Mouse (Mus musculus): ENCODE results near the gene Apoc2. TPM values are rescaled to one million over a fixed set of nuclear protein-coding genes. Genes with fewer than 3 reads are reported as not detected.

Gene Apoc2
- 0.67 and 1.3 TPM in 2 replicates for polyA plus RNA-seq (2015; fragmentation: Nextera tagmentation; extraction: Ambion mirVana)

GRCm38 (mm10) chr7:19677872-19678271, at the start of gene Apoc2:
TSS of gene Apoc2 (minus strand) at chr7:19677941.
- Histone ChIP-seq H3K27ac (replicated peaks) (no peak within 1 kb of the TSS), H3K4me1 (no peaks in the 10 kb centered on the region), H3K9ac (no peak within 1 kb of the TSS), H3K9me3 (replicated peaks) (no peaks in the 10 kb centered on the region), H3K4me2 (replicated peaks) (no peak within 1 kb of the TSS), H3K27me3 (no peaks in the 10 kb centered on the region), H3K36me3 (no peaks in the 10 kb centered on the region), H3K4me3 (replicated peaks) (no peak within 1 kb of the TSS)
- WGBS = 60% methylated on average over 8 of the region's 8 CpGs
- ATAC-seq (ENCODE audit: insufficient number of reproducible peaks, low FRiP score, low TSS enrichment, low read depth) = no peak

- Histone ChIP-seq H3K4me1 (no peaks in the 10 kb centered on the region), H3K9ac (no peak overlapping the region), H3K9me3 (replicated peaks) (peaks cover 5% of the 10 kb centered on the region; the same call in 1 of the 2 replicates), H3K4me2 (replicated peaks) (no peak overlapping the region), H3K27me3 (no peaks in the 10 kb centered on the region), H3K27ac (replicated peaks) (no peak overlapping the region), H3K36me3 (peaks cover 95% of the 10 kb centered on the region), H3K4me3 (replicated peaks) (no peak overlapping the region)
- WGBS = 86% methylated on average over 4 of the region's 4 CpGs
- no peak for ATAC-seq (ENCODE audit: insufficient number of reproducible peaks, low FRiP score, low TSS enrichment, low read depth)
Measured at GRCm38 (mm10) chr7:19726541-19726940, 48.8 kb upstream of the Apoc2 start.

GRCm38 (mm10) chr7:19724167-19724566, 46.4 kb upstream of the Apoc2 start:
- WGBS = 89% methylated on average over 12 of the region's 12 CpGs
- no peak overlapping the region for H3K27ac ChIP-seq (replicated peaks)
- no peak for ATAC-seq (ENCODE audit: insufficient number of reproducible peaks, low FRiP score, low TSS enrichment, low read depth)

GRCm38 (mm10) chr7:19722754-19723195, 45.0 kb upstream of the Apoc2 start:
- peaks cover 86% of the 10 kb centered on the region for H3K36me3 ChIP-seq

More at GRCm38 (mm10) chr7:19724167-19724566, 46.4 kb upstream of the Apoc2 start:
- Histone ChIP-seq H3K4me3 (replicated peaks) (no peak overlapping the region), H3K9ac (no peak overlapping the region), H3K36me3 (peaks cover 91% of the 10 kb centered on the region), H3K27me3 (no peaks in the 10 kb centered on the region), H3K9me3 (replicated peaks) (peaks cover 13% of the 10 kb centered on the region; the same call in 1 of the 2 replicates), H3K4me1 (no peaks in the 10 kb centered on the region), H3K4me2 (replicated peaks) (no peak overlapping the region)

GRCm38 (mm10) chr7:19719200-19719599, 41.5 kb upstream of the Apoc2 start:
- peaks cover 58% of the 10 kb centered on the region for H3K36me3 ChIP-seq
- no peaks in the 10 kb centered on the region for H3K27me3 ChIP-seq
- no peak overlapping the region for H3K4me2 ChIP-seq (replicated peaks)
- H3K4me1 ChIP-seq = peaks cover 16% of the 10 kb centered on the region
- WGBS = 96% methylated on average over 4 of the region's 4 CpGs
- ATAC-seq (ENCODE audit: insufficient number of reproducible peaks, low FRiP score, low TSS enrichment, low read depth) = no peak
- H3K27ac ChIP-seq (replicated peaks) = no peak overlapping the region
- H3K9ac ChIP-seq = no peak overlapping the region
- peaks cover 13% of the 10 kb centered on the region; the same call in 1 of the 2 replicates for H3K9me3 ChIP-seq (replicated peaks)
- no peak overlapping the region for H3K4me3 ChIP-seq (replicated peaks)

More at GRCm38 (mm10) chr7:19722754-19723195, 45.0 kb upstream of the Apoc2 start:
- ATAC-seq (ENCODE audit: insufficient number of reproducible peaks, low FRiP score, low TSS enrichment, low read depth) = no peak
- no peak overlapping the region for H3K4me2 ChIP-seq (replicated peaks)
- 81% methylated on average over 6 of the region's 6 CpGs for WGBS
- no peaks in the 10 kb centered on the region for H3K27me3 ChIP-seq
- H3K9ac ChIP-seq = no peak overlapping the region
- no peaks in the 10 kb centered on the region for H3K4me1 ChIP-seq
- H3K27ac ChIP-seq (replicated peaks) = no peak overlapping the region
- no peak overlapping the region for H3K4me3 ChIP-seq (replicated peaks)
- peaks cover 13% of the 10 kb centered on the region; the same call in 1 of the 2 replicates for H3K9me3 ChIP-seq (replicated peaks)

GRCm38 (mm10) chr7:19718297-19718952, 40.7 kb upstream of the Apoc2 start:
- Histone ChIP-seq H3K9me3 (replicated peaks) (peaks cover 13% of the 10 kb centered on the region; the same call in 1 of the 2 replicates), H3K4me2 (replicated peaks) (no peak overlapping the region), H3K4me3 (replicated peaks) (no peak overlapping the region), H3K27ac (replicated peaks) (no peak overlapping the region), H3K27me3 (no peaks in the 10 kb centered on the region), H3K36me3 (peaks cover 58% of the 10 kb centered on the region), H3K4me1 (peaks cover 24% of the 10 kb centered on the region), H3K9ac (no peak overlapping the region)
- ATAC-seq (ENCODE audit: insufficient number of reproducible peaks, low FRiP score, low TSS enrichment, low read depth) = no peak
- WGBS = 91% methylated on average over 5 of the region's 5 CpGs

GRCm38 (mm10) chr7:19717346-19717745, 39.6 kb upstream of the Apoc2 start:
- no peak for ATAC-seq (ENCODE audit: insufficient number of reproducible peaks, low FRiP score, low TSS enrichment, low read depth)
- Histone ChIP-seq H3K36me3 (peaks cover 57% of the 10 kb centered on the region), H3K9me3 (replicated peaks) (peaks cover 13% of the 10 kb centered on the region; the same call in 1 of the 2 replicates), H3K4me3 (replicated peaks) (no peak overlapping the region), H3K27me3 (no peaks in the 10 kb centered on the region), H3K27ac (replicated peaks) (no peak overlapping the region), H3K9ac (no peak overlapping the region), H3K4me2 (replicated peaks) (no peak overlapping the region), H3K4me1 (peaks cover 25% of the 10 kb centered on the region)
- WGBS = 79% methylated on average over 4 of the region's 4 CpGs

- no peak for ATAC-seq (ENCODE audit: insufficient number of reproducible peaks, low FRiP score, low TSS enrichment, low read depth)
- Histone ChIP-seq H3K36me3 (peaks cover 57% of the 10 kb centered on the region), H3K9me3 (replicated peaks) (peaks cover 10% of the 10 kb centered on the region; the same call in 1 of the 2 replicates), H3K9ac (no peak overlapping the region), H3K4me1 (peaks cover 25% of the 10 kb centered on the region), H3K4me3 (replicated peaks) (no peak overlapping the region), H3K27ac (replicated peaks) (peak overlapping the region; percentile 86), H3K27me3 (no peaks in the 10 kb centered on the region), H3K4me2 (replicated peaks) (peak overlapping the region; percentile 64)
- WGBS = 80% methylated on average over 2 of the region's 2 CpGs
Measured at GRCm38 (mm10) chr7:19716822-19717221, 39.1 kb upstream of the Apoc2 start.

- peak overlapping the region; percentile 64 for H3K4me2 ChIP-seq (replicated peaks)
- H3K4me1 ChIP-seq = peaks cover 25% of the 10 kb centered on the region
- H3K36me3 ChIP-seq = peaks cover 57% of the 10 kb centered on the region
- H3K27ac ChIP-seq (replicated peaks) = peak overlapping the region; percentile 86
- H3K9ac ChIP-seq = no peak overlapping the region
- H3K27me3 ChIP-seq = no peaks in the 10 kb centered on the region
- H3K4me3 ChIP-seq (replicated peaks) = peak overlapping the region; percentile 100
- peaks cover 3% of the 10 kb centered on the region; the same call in 1 of the 2 replicates for H3K9me3 ChIP-seq (replicated peaks)
- WGBS = 6% methylated on average over 18 of the region's 18 CpGs
- no peak for ATAC-seq (ENCODE audit: insufficient number of reproducible peaks, low FRiP score, low TSS enrichment, low read depth)
Measured at GRCm38 (mm10) chr7:19716055-19716682, 38.4 kb upstream of the Apoc2 start.

- Histone ChIP-seq H3K27me3 (no peaks in the 10 kb centered on the region), H3K27ac (replicated peaks) (peak within 1 kb of the TSS; percentile 86), H3K36me3 (peaks cover 55% of the 10 kb centered on the region), H3K4me2 (replicated peaks) (peak within 1 kb of the TSS; percentile 88), H3K9ac (peak within 1 kb of the TSS; percentile 98), H3K4me3 (replicated peaks) (peak within 1 kb of the TSS; percentile 100), H3K9me3 (replicated peaks) (no peaks in the 10 kb centered on the region), H3K4me1 (peaks cover 25% of the 10 kb centered on the region)
- peak; percentile 99 for ATAC-seq (ENCODE audit: insufficient number of reproducible peaks, low FRiP score, low TSS enrichment, low read depth)
- under 1% methylated on average over 59 of the region's 59 CpGs for WGBS
Measured at GRCm38 (mm10) chr7:19715239-19716054, 37.7 kb upstream of the Apoc2 start, which contains the start of gene Tomm40. TSS of gene Tomm40 (minus strand) at chr7:19715438.

GRCm38 (mm10) chr7:19714836-19715235, 37.1 kb upstream of the Apoc2 start:
- peak overlapping the region; percentile 100 for H3K4me3 ChIP-seq (replicated peaks)
- peak overlapping the region; percentile 88 for H3K4me2 ChIP-seq (replicated peaks)
- ATAC-seq (ENCODE audit: insufficient number of reproducible peaks, low FRiP score, low TSS enrichment, low read depth) = no peak
- H3K27ac ChIP-seq (replicated peaks) = peak overlapping the region; percentile 74
- H3K9ac ChIP-seq = peak overlapping the region; percentile 98
- no peaks in the 10 kb centered on the region for H3K9me3 ChIP-seq (replicated peaks)
- H3K27me3 ChIP-seq = no peaks in the 10 kb centered on the region
- peaks cover 25% of the 10 kb centered on the region for H3K4me1 ChIP-seq
- 0% methylated on average over 39 of the region's 39 CpGs for WGBS
- peaks cover 57% of the 10 kb centered on the region for H3K36me3 ChIP-seq
